Mouse (Mus musculus): ENCODE data around the gene Cox8b. TPM values are rescaled to one million over a fixed set of nuclear protein-coding genes. Genes with fewer than 3 reads are reported as not detected.

The Cox8b gene
- total and polyA plus RNA-seq, 3 experiments: not detected

GRCm38 (mm10) chr7:140903212-140903611 lies 3.0 kb upstream of the Cox8b start:
- Histone ChIP-seq H3K36me3 (replicated peaks in 1 of 2; ENCODE audit: control insufficient read depth in 1 of 2, insufficient read depth in 1 of 2, low read length in 1 of 2) (peaks cover 9 to 31% of the 10 kb centered on the region in 2 experiments), H3K27ac (ENCODE audit: insufficient read depth, low read depth) (no peak overlapping the region), H3K9ac (ENCODE audit: insufficient read depth, low read depth) (no peak overlapping the region), H3K9me3 (replicated peaks; ENCODE audit: low read length) (no peaks in the 10 kb centered on the region), H3K79me2 (replicated peaks; ENCODE audit: control insufficient read depth, extremely low read depth, insufficient read depth, poor library complexity, severe bottlenecking) (no peaks in the 10 kb centered on the region), H3K4me1 (ENCODE audit: control insufficient read depth in 1 of 2, insufficient read depth in 2 of 2) (peaks cover 0 to 2% of the 10 kb centered on the region in 2 experiments; a peak in 1 of 4 replicates), H3K4me3 (replicated peaks in 1 of 3; ENCODE audit: low read depth in 2 of 3, low read length in 2 of 3, poor library complexity in 1 of 3) (no peak overlapping the region), H3K4me2 (ENCODE audit: insufficient read depth, low read depth, poor library complexity, severe bottlenecking) (no peak overlapping the region), H3K27me3 (replicated peaks) (peaks cover 5% of the 10 kb centered on the region)
- dilution Hi-C loops (cut with MboI; ENCODE audit: extremely low pct_ligation_motif_present, extremely low pct_unique_long_range_greater_than_20kb, low sequenced_read_pairs): no loop called here
- TF ChIP-seq RAD21 (IDR thresholded peaks at IDR 0.05; ENCODE audit: low read depth, low read length): peak; percentile 98
- TF ChIP-seq POLR2A (IDR thresholded peaks at IDR 0.05; ENCODE audit: low read depth, low read length): no peak
- no peak for TF ChIP-seq NRF1 (IDR thresholded peaks at IDR 0.05; ENCODE audit: low read depth, low read length)
- TF ChIP-seq PAX5 (IDR thresholded peaks at IDR 0.05; ENCODE audit: low read length): no peak
- TF ChIP-seq MYC (IDR thresholded peaks at IDR 0.05; ENCODE audit: low read depth, low read length): peak; percentile 86; the same call in 1 of the 2 replicates
- TF ChIP-seq CTCF (conservative IDR thresholded peaks at IDR 0.05 in 1 of 2, IDR thresholded peaks at IDR 0.05 in 1 of 2; ENCODE audit: low read depth in 2 of 2, low read length in 2 of 2): peak; percentile 89 to 95
- TF ChIP-seq NELFE (IDR thresholded peaks at IDR 0.05; ENCODE audit: low read depth, low read length): peak; percentile 33; the same call in 1 of the 2 replicates
- TF ChIP-seq ZC3H11A (IDR thresholded peaks at IDR 0.05; ENCODE audit: low read depth, low read length): peak; percentile 82
- TF ChIP-seq SMC3 (IDR thresholded peaks at IDR 0.05; ENCODE audit: low read depth, low read length): peak; percentile 98
- peak; percentile 64; the same call in 1 of the 2 replicates for TF ChIP-seq MAX (IDR thresholded peaks at IDR 0.05; ENCODE audit: low read length)
- peak; percentile 86 for TF ChIP-seq BHLHE40 (IDR thresholded peaks at IDR 0.05; ENCODE audit: low read depth, low read length)
- in situ Hi-C loops (cut with MboI; ENCODE audit: low pct_ligation_motif_present, low pct_unique_long_range_greater_than_20kb, low sequenced_read_pairs): loop anchor here (5.0 kb wide), 1 partner anchor 61 kb away; no protein-coding TSS in a partner anchor
- peak; percentile 69 for DNase-seq (ENCODE audit: extremely low read depth)

GRCm38 (mm10) chr7:140902036-140902875 lies 2.0 kb upstream of the Cox8b start:
- no peak overlapping the region for H3K4me3 ChIP-seq (replicated peaks in 1 of 3; ENCODE audit: low read depth in 2 of 3, low read length in 2 of 3, poor library complexity in 1 of 3)
- H3K79me2 ChIP-seq (replicated peaks; ENCODE audit: control insufficient read depth, extremely low read depth, insufficient read depth, poor library complexity, severe bottlenecking): no peaks in the 10 kb centered on the region
- H3K9me3 ChIP-seq (replicated peaks; ENCODE audit: low read length): no peaks in the 10 kb centered on the region
- no peak overlapping the region for H3K9ac ChIP-seq (ENCODE audit: insufficient read depth, low read depth)
- H3K36me3 ChIP-seq (replicated peaks in 1 of 2; ENCODE audit: control insufficient read depth in 1 of 2, insufficient read depth in 1 of 2, low read length in 1 of 2): peaks cover 19 to 41% of the 10 kb centered on the region in 2 experiments
- no peak overlapping the region for H3K27ac ChIP-seq (ENCODE audit: insufficient read depth, low read depth)
- no peak overlapping the region for H3K4me2 ChIP-seq (ENCODE audit: insufficient read depth, low read depth, poor library complexity, severe bottlenecking)
- TF ChIP-seq KAT2A (IDR thresholded peaks at IDR 0.05; ENCODE audit: insufficient replicate concordance, low read length) (no peak), UBTF (IDR thresholded peaks at IDR 0.05; ENCODE audit: low read depth, low read length) (no peak), TBP (conservative IDR thresholded peaks at IDR 0.05; ENCODE audit: low read depth, low read length) (no peak), MAFK (IDR thresholded peaks at IDR 0.05; ENCODE audit: insufficient replicate concordance, low read length) (no peak), RCOR1 (conservative IDR thresholded peaks at IDR 0.05; ENCODE audit: low read depth, low read length) (no peak), MAX (IDR thresholded peaks at IDR 0.05; ENCODE audit: low read length) (no peak), USF1 (IDR thresholded peaks at IDR 0.05; ENCODE audit: low read depth, low read length) (no peak), CHD2 (IDR thresholded peaks at IDR 0.05; ENCODE audit: low read length) (no peak), NRF1 (IDR thresholded peaks at IDR 0.05; ENCODE audit: low read depth, low read length) (no peak), IRF4 (IDR thresholded peaks at IDR 0.05; ENCODE audit: low read depth, low read length) (no peak), SMC3 (IDR thresholded peaks at IDR 0.05; ENCODE audit: low read depth, low read length) (no peak), CTCF (conservative IDR thresholded peaks at IDR 0.05 in 1 of 2, IDR thresholded peaks at IDR 0.05 in 1 of 2; ENCODE audit: low read depth in 2 of 2, low read length in 2 of 2) (no peak), RAD21 (IDR thresholded peaks at IDR 0.05; ENCODE audit: low read depth, low read length) (no peak), JUND (conservative IDR thresholded peaks at IDR 0.05; ENCODE audit: low read depth, low read length) (no peak), ZC3H11A (IDR thresholded peaks at IDR 0.05; ENCODE audit: low read depth, low read length) (no peak), CHD1 (IDR thresholded peaks at IDR 0.05; ENCODE audit: low read depth, low read length) (no peak), MEF2A (IDR thresholded peaks at IDR 0.05; ENCODE audit: borderline replicate concordance, low read depth, low read length) (no peak), SIN3A (IDR thresholded peaks at IDR 0.05; ENCODE audit: low read length) (no peak), JUN (IDR thresholded peaks at IDR 0.05; ENCODE audit: insufficient read depth, low read depth, low read length) (no peak)
- in situ Hi-C loops (cut with MboI; ENCODE audit: low pct_ligation_motif_present, low pct_unique_long_range_greater_than_20kb, low sequenced_read_pairs) (loop anchor here (5.0 kb wide), 1 partner anchor 60 kb away; no protein-coding TSS in a partner anchor), dilution Hi-C loops (cut with MboI; ENCODE audit: extremely low pct_ligation_motif_present, extremely low pct_unique_long_range_greater_than_20kb, low sequenced_read_pairs) (no loop called here)
- H3K4me1 ChIP-seq (ENCODE audit: control insufficient read depth in 1 of 2, insufficient read depth in 2 of 2): peaks cover 0 to 2% of the 10 kb centered on the region in 2 experiments; a peak in 1 of 4 replicates
- no peak for DNase-seq (ENCODE audit: extremely low read depth)
- peaks cover 5% of the 10 kb centered on the region for H3K27me3 ChIP-seq (replicated peaks)

Data from CH12.LX (cell line).